Mouse (Mus musculus) heart, adult 2 months (tissue): ENCODE measurements around the gene Gsc2.

Experiments used
- CTCF ChIP-seq: fragments of 200-600 bp; IDR thresholded peaks from 2 replicates; pipeline ENCODE4 v1.8.1; 2022; ENCODE audit warnings: antibody characterized with exemption, mild to moderate bottlenecking, moderate library complexity
- POLR2A ChIP-seq: fragments of 200-500 bp; IDR thresholded peaks from 2 replicates; pipeline ENCODE4 v1.6.1; 2011; ENCODE audit warnings: mild to moderate bottlenecking, low read depth, low read length, control low read depth; ENCODE audit not compliant: insufficient read depth

GRCm38 (mm10) chr16:17865770-17866169, 49.1 kb downstream of the Gsc2 start:
- TF ChIP-seq CTCF: no peak
- no peak for TF ChIP-seq POLR2A
